Mouse (Mus musculus): ENCODE measurements at regions not wholly inside any gene's neighbourhood (a gene's known extent, or its start where the extent isn't known, plus 50 kb on each side); places are given as distances from the start of the nearest gene placed in this dataset.

DNA sequence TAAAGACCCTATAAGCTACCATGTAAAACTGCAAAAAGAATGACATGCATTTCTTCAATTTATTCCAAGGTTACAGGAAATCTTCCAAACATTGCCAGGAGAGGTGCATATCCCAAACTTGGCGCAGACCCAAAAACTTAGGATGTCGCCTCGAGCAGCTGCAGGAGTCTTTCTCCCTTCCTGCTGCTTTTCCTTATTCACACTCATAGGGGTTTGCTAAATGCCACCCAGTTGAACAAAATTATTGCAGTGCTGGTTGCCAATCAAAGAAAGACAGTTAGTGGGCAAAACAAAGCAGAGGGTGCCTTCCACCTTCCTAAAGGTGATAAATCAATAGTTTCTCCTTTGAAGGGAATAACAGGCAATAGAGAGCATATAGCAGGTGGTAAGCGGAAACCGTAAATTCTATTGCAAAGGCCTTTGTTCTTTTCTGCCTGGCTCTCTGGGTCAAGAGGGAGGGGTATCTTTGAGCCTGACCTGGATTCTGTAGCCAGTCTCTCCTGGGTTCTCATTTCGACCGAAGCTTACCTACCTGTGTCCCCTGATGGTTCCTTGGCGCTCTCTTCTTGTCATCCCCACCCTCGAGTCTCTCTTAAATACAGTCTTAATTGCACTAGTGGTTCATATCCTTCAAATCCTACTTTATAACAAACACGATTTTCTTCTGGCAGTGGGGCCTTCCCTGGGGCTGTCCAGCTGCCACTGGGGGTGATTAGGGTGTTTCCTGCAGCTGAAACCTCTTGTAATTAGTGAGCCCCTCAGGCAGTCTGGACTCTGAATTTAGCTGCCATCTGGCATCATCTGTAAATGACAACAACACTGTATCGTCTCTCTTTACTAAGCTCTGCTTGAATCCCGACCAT is 334.5 kb upstream of the Klf12 start:
- no peak for TF ChIP-seq ZNF384 (IDR thresholded peaks at IDR 0.05; ENCODE audit: low read depth, low read length)
- no peak for TF ChIP-seq ZC3H11A (IDR thresholded peaks at IDR 0.05; ENCODE audit: borderline replicate concordance, low read depth, low read length)
- no peak for TF ChIP-seq HCFC1 (IDR thresholded peaks at IDR 0.05; ENCODE audit: borderline replicate concordance, insufficient read depth, low read length)
- TF ChIP-seq MAFK (IDR thresholded peaks at IDR 0.05; ENCODE audit: insufficient read depth, low read depth, low read length), result no peak
- TF ChIP-seq CHD2 (IDR thresholded peaks at IDR 0.05; ENCODE audit: low read depth, low read length), result no peak

GRCm38 (mm10) chr14:100610017-100610760 is 325.7 kb upstream of the Klf12 start:
- H3K4me1 ChIP-seq (ENCODE audit: control insufficient read depth in 2 of 2, insufficient read depth in 2 of 2, low read length in 2 of 2, poor library complexity in 1 of 2), result no peaks in the 10 kb centered on the region
- no peak for DNase-seq (ENCODE audit: low read depth, low spot score)
- no peak overlapping the region for H3K9ac ChIP-seq (ENCODE audit: insufficient read depth, low read depth, low read length, poor library complexity, severe bottlenecking)
- TF ChIP-seq MAFK (IDR thresholded peaks at IDR 0.05; ENCODE audit: insufficient read depth, low read depth, low read length), result no peak
- no peak for TF ChIP-seq ZC3H11A (IDR thresholded peaks at IDR 0.05; ENCODE audit: borderline replicate concordance, low read depth, low read length)
- no peak for TF ChIP-seq HCFC1 (IDR thresholded peaks at IDR 0.05; ENCODE audit: borderline replicate concordance, insufficient read depth, low read length)
- no peak for TF ChIP-seq ZNF384 (IDR thresholded peaks at IDR 0.05; ENCODE audit: low read depth, low read length)
- no peak for TF ChIP-seq CHD2 (IDR thresholded peaks at IDR 0.05; ENCODE audit: low read depth, low read length)
- no peaks in the 10 kb centered on the region for H3K9me3 ChIP-seq (ENCODE audit: control insufficient read depth, insufficient read depth, low read depth, low read length)
- H3K27ac ChIP-seq (ENCODE audit: insufficient read depth, low read depth, low read length, poor library complexity, severe bottlenecking), result no peak overlapping the region
- H3K36me3 ChIP-seq (ENCODE audit: control insufficient read depth, insufficient read depth, low read length, poor library complexity, severe bottlenecking), result no peaks in the 10 kb centered on the region
- in situ Hi-C loops (cut with MboI; ENCODE audit: low sequenced_read_pairs in 2 of 2, unreplicated experiment in 2 of 2), result no loop called here
- H3K4me3 ChIP-seq (ENCODE audit: insufficient read depth in 1 of 2, low read depth in 1 of 2, low read length in 2 of 2, poor library complexity in 1 of 2, severe bottlenecking in 1 of 2), result no peak overlapping the region

More for the DNA sequence above, 334.5 kb upstream of the Klf12 start:
- no peak overlapping the region for H3K9ac ChIP-seq (ENCODE audit: insufficient read depth, low read depth, low read length, poor library complexity, severe bottlenecking)
- no peaks in the 10 kb centered on the region for H3K9me3 ChIP-seq (ENCODE audit: control insufficient read depth, insufficient read depth, low read depth, low read length)
- in situ Hi-C loops (cut with MboI; ENCODE audit: low sequenced_read_pairs in 2 of 2, unreplicated experiment in 2 of 2), result no loop called here
- no peak overlapping the region for H3K4me3 ChIP-seq (ENCODE audit: insufficient read depth in 1 of 2, low read depth in 1 of 2, low read length in 2 of 2, poor library complexity in 1 of 2, severe bottlenecking in 1 of 2)
- DNase-seq (ENCODE audit: low read depth, low spot score), result no peak
- H3K27ac ChIP-seq (ENCODE audit: insufficient read depth, low read depth, low read length, poor library complexity, severe bottlenecking), result no peak overlapping the region
- no peaks in the 10 kb centered on the region for H3K4me1 ChIP-seq (ENCODE audit: control insufficient read depth in 2 of 2, insufficient read depth in 2 of 2, low read length in 2 of 2, poor library complexity in 1 of 2)
- H3K36me3 ChIP-seq (ENCODE audit: control insufficient read depth, insufficient read depth, low read length, poor library complexity, severe bottlenecking), result no peaks in the 10 kb centered on the region

DNA sequence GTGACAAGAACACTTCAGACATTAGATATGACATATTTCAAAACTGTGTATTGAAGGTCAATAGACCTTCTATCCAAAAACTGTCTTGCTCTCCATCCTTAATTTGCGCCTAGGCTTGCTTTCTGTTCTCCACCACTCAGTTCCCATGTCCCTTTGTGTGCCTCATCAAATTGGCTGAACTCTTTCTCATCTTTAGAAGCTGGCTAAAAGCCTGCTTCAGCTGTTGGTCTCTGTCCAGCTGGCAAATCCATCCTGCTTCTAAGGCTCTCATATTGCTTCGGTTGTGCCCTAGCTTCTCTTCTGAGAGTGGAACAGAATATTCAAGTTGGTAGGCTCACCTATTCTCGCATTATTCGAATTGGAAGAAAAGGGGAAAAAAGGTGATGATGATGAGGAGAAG is 322.6 kb upstream of the Klf12 start:
- TF ChIP-seq HCFC1 (IDR thresholded peaks at IDR 0.05; ENCODE audit: borderline replicate concordance, insufficient read depth, low read length), result no peak
- no peak for TF ChIP-seq CHD2 (IDR thresholded peaks at IDR 0.05; ENCODE audit: low read depth, low read length)
- no peak for TF ChIP-seq ZNF384 (IDR thresholded peaks at IDR 0.05; ENCODE audit: low read depth, low read length)
- no peak for TF ChIP-seq MAFK (IDR thresholded peaks at IDR 0.05; ENCODE audit: insufficient read depth, low read depth, low read length)
- TF ChIP-seq ZC3H11A (IDR thresholded peaks at IDR 0.05; ENCODE audit: borderline replicate concordance, low read depth, low read length), result no peak
- no peak for DNase-seq (ENCODE audit: low read depth, low spot score)

GRCm38 (mm10) chr14:100600886-100601451 is 316.5 kb upstream of the Klf12 start:
- Histone ChIP-seq H3K4me1 (ENCODE audit: control insufficient read depth in 2 of 2, insufficient read depth in 2 of 2, low read length in 2 of 2, poor library complexity in 1 of 2) (no peaks in the 10 kb centered on the region), H3K9me3 (ENCODE audit: control insufficient read depth, insufficient read depth, low read depth, low read length) (no peaks in the 10 kb centered on the region), H3K36me3 (ENCODE audit: control insufficient read depth, insufficient read depth, low read length, poor library complexity, severe bottlenecking) (no peaks in the 10 kb centered on the region), H3K4me3 (ENCODE audit: insufficient read depth in 1 of 2, low read depth in 1 of 2, low read length in 2 of 2, poor library complexity in 1 of 2, severe bottlenecking in 1 of 2) (no peak overlapping the region), H3K27ac (ENCODE audit: insufficient read depth, low read depth, low read length, poor library complexity, severe bottlenecking) (no peak overlapping the region), H3K9ac (ENCODE audit: insufficient read depth, low read depth, low read length, poor library complexity, severe bottlenecking) (no peak overlapping the region)
- DNase-seq (ENCODE audit: low read depth, low spot score), result no peak
- in situ Hi-C loops (cut with MboI; ENCODE audit: low sequenced_read_pairs in 2 of 2, unreplicated experiment in 2 of 2), result no loop called here
- TF ChIP-seq ZC3H11A (IDR thresholded peaks at IDR 0.05; ENCODE audit: borderline replicate concordance, low read depth, low read length), result no peak
- no peak for TF ChIP-seq ZNF384 (IDR thresholded peaks at IDR 0.05; ENCODE audit: low read depth, low read length)
- TF ChIP-seq CHD2 (IDR thresholded peaks at IDR 0.05; ENCODE audit: low read depth, low read length), result no peak
- TF ChIP-seq HCFC1 (IDR thresholded peaks at IDR 0.05; ENCODE audit: borderline replicate concordance, insufficient read depth, low read length), result no peak
- TF ChIP-seq MAFK (IDR thresholded peaks at IDR 0.05; ENCODE audit: insufficient read depth, low read depth, low read length), result no peak

More for the DNA sequence above, 322.6 kb upstream of the Klf12 start:
- H3K4me1 ChIP-seq (ENCODE audit: control insufficient read depth in 2 of 2, insufficient read depth in 2 of 2, low read length in 2 of 2, poor library complexity in 1 of 2), result no peaks in the 10 kb centered on the region
- no peak overlapping the region for H3K4me3 ChIP-seq (ENCODE audit: insufficient read depth in 1 of 2, low read depth in 1 of 2, low read length in 2 of 2, poor library complexity in 1 of 2, severe bottlenecking in 1 of 2)
- in situ Hi-C loops (cut with MboI; ENCODE audit: low sequenced_read_pairs in 2 of 2, unreplicated experiment in 2 of 2), result no loop called here
- H3K36me3 ChIP-seq (ENCODE audit: control insufficient read depth, insufficient read depth, low read length, poor library complexity, severe bottlenecking), result no peaks in the 10 kb centered on the region
- no peaks in the 10 kb centered on the region for H3K9me3 ChIP-seq (ENCODE audit: control insufficient read depth, insufficient read depth, low read depth, low read length)
- no peak overlapping the region for H3K27ac ChIP-seq (ENCODE audit: insufficient read depth, low read depth, low read length, poor library complexity, severe bottlenecking)
- H3K9ac ChIP-seq (ENCODE audit: insufficient read depth, low read depth, low read length, poor library complexity, severe bottlenecking), result no peak overlapping the region

All from ES-E14 (cell line).